Mouse (Mus musculus): ENCODE results near the gene Pafah2. TPM values are rescaled to one million over a fixed set of nuclear protein-coding genes. Genes with fewer than 3 reads are reported as not detected.

The Pafah2 gene
- polyA plus RNA-seq, 1 experiment from 2014 or later = 14.3 TPM

- WGBS (ENCODE audit: insufficient replicate concordance) = 30% methylated on average over 6 of the region's 6 CpGs
- H3K4me2 ChIP-seq (ENCODE audit: low read depth, low read length) = peak overlapping the region; percentile 38
Measured at GRCm38 (mm10) chr4:134455310-134455709, 59.2 kb downstream of the Pafah2 start.

GRCm38 (mm10) chr4:134457130-134457825 lies 61.2 kb downstream of the Pafah2 start:
- H3K4me2 ChIP-seq (ENCODE audit: low read depth, low read length) = no peak overlapping the region
- ATAC-seq = no peak
- WGBS (ENCODE audit: insufficient replicate concordance) = 51% methylated on average over 7 of the region's 7 CpGs

More at GRCm38 (mm10) chr4:134455310-134455709, 59.2 kb downstream of the Pafah2 start:
- H3K27ac ChIP-seq (ENCODE audit: low read depth) = no peak overlapping the region
- H3K36me3 ChIP-seq (replicated peaks; ENCODE audit: insufficient read depth, low read length) = no peaks in the 10 kb centered on the region
- H3K27me3 ChIP-seq (ENCODE audit: insufficient read depth, low read length) = no peaks in the 10 kb centered on the region
- no peak for TF ChIP-seq CTCF (IDR thresholded peaks at IDR 0.05; ENCODE audit: low read depth)
- TF ChIP-seq EP300 (IDR thresholded peaks at IDR 0.05; ENCODE audit: low read depth) = peak; percentile 41; the same call in 1 of the 2 replicates
- peaks cover 11% of the 10 kb centered on the region for H3K4me1 ChIP-seq (ENCODE audit: insufficient read depth)
- H3K9ac ChIP-seq (replicated peaks) = no peak overlapping the region
- no peaks in the 10 kb centered on the region for H3K9me3 ChIP-seq (ENCODE audit: low read length)
- no peak overlapping the region for H3K4me3 ChIP-seq (ENCODE audit: low read depth, low read length)
- DNase-seq (peak; percentile 42), ATAC-seq (peak; percentile 31)

GRCm38 (mm10) chr4:134458856-134459255 lies 62.7 kb downstream of the Pafah2 start:
- ATAC-seq (no peak), DNase-seq (no peak)
- no peak for TF ChIP-seq CTCF (IDR thresholded peaks at IDR 0.05; ENCODE audit: low read depth)
- no peak for TF ChIP-seq EP300 (IDR thresholded peaks at IDR 0.05; ENCODE audit: low read depth)
- H3K9me3 ChIP-seq (ENCODE audit: low read length) = no peaks in the 10 kb centered on the region
- H3K36me3 ChIP-seq (replicated peaks; ENCODE audit: insufficient read depth, low read length) = no peaks in the 10 kb centered on the region
- no peak overlapping the region for H3K4me3 ChIP-seq (ENCODE audit: low read depth, low read length)
- 81% methylated on average over 5 of the region's 5 CpGs for WGBS (ENCODE audit: insufficient replicate concordance)
- no peak overlapping the region for H3K27ac ChIP-seq (ENCODE audit: low read depth)
- H3K4me1 ChIP-seq (ENCODE audit: insufficient read depth) = peaks cover 13% of the 10 kb centered on the region
- H3K9ac ChIP-seq (replicated peaks) = no peak overlapping the region
- no peak overlapping the region for H3K4me2 ChIP-seq (ENCODE audit: low read depth, low read length)
- no peaks in the 10 kb centered on the region for H3K27me3 ChIP-seq (ENCODE audit: insufficient read depth, low read length)

More at GRCm38 (mm10) chr4:134457130-134457825, 61.2 kb downstream of the Pafah2 start:
- no peak for DNase-seq
- no peaks in the 10 kb centered on the region for H3K27me3 ChIP-seq (ENCODE audit: insufficient read depth, low read length)
- H3K9me3 ChIP-seq (ENCODE audit: low read length) = no peaks in the 10 kb centered on the region
- no peaks in the 10 kb centered on the region for H3K36me3 ChIP-seq (replicated peaks; ENCODE audit: insufficient read depth, low read length)
- H3K4me1 ChIP-seq (ENCODE audit: insufficient read depth) = peaks cover 13% of the 10 kb centered on the region
- H3K4me3 ChIP-seq (ENCODE audit: low read depth, low read length) = no peak overlapping the region
- TF ChIP-seq EP300 (IDR thresholded peaks at IDR 0.05; ENCODE audit: low read depth) = no peak
- no peak for TF ChIP-seq CTCF (IDR thresholded peaks at IDR 0.05; ENCODE audit: low read depth)
- no peak overlapping the region for H3K27ac ChIP-seq (ENCODE audit: low read depth)
- no peak overlapping the region for H3K9ac ChIP-seq (replicated peaks)

- Histone ChIP-seq H3K4me3 (ENCODE audit: low read depth, low read length) (no peak overlapping the region), H3K9ac (replicated peaks) (no peak overlapping the region), H3K4me1 (ENCODE audit: insufficient read depth) (peaks cover 9% of the 10 kb centered on the region), H3K36me3 (replicated peaks; ENCODE audit: insufficient read depth, low read length) (no peaks in the 10 kb centered on the region), H3K9me3 (ENCODE audit: low read length) (no peaks in the 10 kb centered on the region), H3K4me2 (ENCODE audit: low read depth, low read length) (no peak overlapping the region), H3K27ac (ENCODE audit: low read depth) (no peak overlapping the region), H3K27me3 (ENCODE audit: insufficient read depth, low read length) (no peaks in the 10 kb centered on the region)
- 30% methylated on average over 10 of the region's 10 CpGs for WGBS (ENCODE audit: insufficient replicate concordance)
- DNase-seq (no peak), ATAC-seq (peak; percentile 33; the same call in 1 of the 2 replicates)
- TF ChIP-seq EP300 (IDR thresholded peaks at IDR 0.05; ENCODE audit: low read depth) = no peak
- no peak for TF ChIP-seq CTCF (IDR thresholded peaks at IDR 0.05; ENCODE audit: low read depth)
Measured at GRCm38 (mm10) chr4:134460277-134460676, 64.2 kb downstream of the Pafah2 start.

- 66% methylated on average over 5 of the region's 5 CpGs for WGBS (ENCODE audit: insufficient replicate concordance)
- ATAC-seq = no peak
- H3K36me3 ChIP-seq (replicated peaks; ENCODE audit: insufficient read depth, low read length) = no peaks in the 10 kb centered on the region
- no peak overlapping the region for H3K9ac ChIP-seq (replicated peaks)
- no peak overlapping the region for H3K4me2 ChIP-seq (ENCODE audit: low read depth, low read length)
- H3K9me3 ChIP-seq (ENCODE audit: low read length) = no peaks in the 10 kb centered on the region
- H3K27ac ChIP-seq (ENCODE audit: low read depth) = no peak overlapping the region
- H3K4me3 ChIP-seq (ENCODE audit: low read depth, low read length) = no peak overlapping the region
- H3K4me1 ChIP-seq (ENCODE audit: insufficient read depth) = peaks cover 4% of the 10 kb centered on the region; the same call in 1 of the 2 replicates
- no peak for DNase-seq
- no peaks in the 10 kb centered on the region for H3K27me3 ChIP-seq (ENCODE audit: insufficient read depth, low read length)
- TF ChIP-seq CTCF (IDR thresholded peaks at IDR 0.05; ENCODE audit: low read depth) (no peak), EP300 (IDR thresholded peaks at IDR 0.05; ENCODE audit: low read depth) (no peak)
Measured at GRCm38 (mm10) chr4:134461252-134461651, 65.1 kb downstream of the Pafah2 start.

- Histone ChIP-seq H3K27ac (ENCODE audit: low read depth) (no peak overlapping the region), H3K27me3 (ENCODE audit: insufficient read depth, low read length) (no peaks in the 10 kb centered on the region)
- TF ChIP-seq CTCF (IDR thresholded peaks at IDR 0.05; ENCODE audit: low read depth) = no peak
- no peak for TF ChIP-seq EP300 (IDR thresholded peaks at IDR 0.05; ENCODE audit: low read depth)
Measured at GRCm38 (mm10) chr4:134465789-134466188, 69.7 kb downstream of the Pafah2 start.

More at GRCm38 (mm10) chr4:134465789-134466188, 69.7 kb downstream of the Pafah2 start:
- no peak overlapping the region for H3K4me3 ChIP-seq (ENCODE audit: low read depth, low read length)
- H3K4me2 ChIP-seq (ENCODE audit: low read depth, low read length) = no peak overlapping the region
- 71% methylated on average over 12 of the region's 12 CpGs for WGBS (ENCODE audit: insufficient replicate concordance)
- no peak overlapping the region for H3K9ac ChIP-seq (replicated peaks)
- H3K36me3 ChIP-seq (replicated peaks; ENCODE audit: insufficient read depth, low read length) = peaks cover 1% of the 10 kb centered on the region
- peaks cover 21% of the 10 kb centered on the region for H3K4me1 ChIP-seq (ENCODE audit: insufficient read depth)
- H3K9me3 ChIP-seq (ENCODE audit: low read length) = no peaks in the 10 kb centered on the region
- DNase-seq = no peak
- ATAC-seq = no peak

All from liver, postnatal 0 days (tissue).